Mouse (Mus musculus): ENCODE data around the gene Gm973. TPM values are rescaled to one million over a fixed set of nuclear protein-coding genes. Genes with fewer than 3 reads are reported as not detected.
"Not testable (repeated sequence)": the region's sequence is repeated elsewhere in the genome, so short reads cannot be mapped to it uniquely, and the experiment has no call there.

Gm973 gene
- polyA plus RNA-seq, 1 experiment = 11.5 TPM

DNA sequence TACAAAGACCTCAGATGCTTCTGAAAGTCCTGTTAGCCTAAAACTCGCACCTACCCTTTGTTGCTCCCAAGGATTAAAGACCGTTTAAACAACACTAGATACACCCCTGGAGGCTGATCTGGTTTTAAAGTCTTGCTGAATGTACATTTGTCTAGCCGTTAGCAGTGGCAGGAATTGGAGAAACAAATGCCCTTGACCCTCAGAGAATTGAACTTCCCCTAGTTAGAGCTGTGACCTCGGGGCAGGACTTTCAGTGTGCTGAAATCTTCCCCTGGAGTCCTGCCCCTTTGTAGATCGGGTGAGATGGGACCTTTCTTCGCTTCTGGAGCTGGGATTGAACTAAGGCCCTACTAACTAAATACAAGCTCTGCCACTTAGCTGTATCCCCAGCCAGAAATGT, 113.1 kb downstream of the Gm973 start:
- Histone ChIP-seq H3K4me1 (ENCODE audit: control insufficient read depth, insufficient read depth, low read length) (no peaks in the 10 kb centered on the region; the same call in 1 of the 2 replicates), H3K27ac (ENCODE audit: insufficient read depth, low read length) (no peak overlapping the region), H3K4me3 (ENCODE audit: insufficient read depth, low read length) (no peak overlapping the region)
- no peak for TF ChIP-seq POLR2A (IDR thresholded peaks at IDR 0.05; ENCODE audit: extremely low read depth, insufficient read depth, low read length)
- no peak for TF ChIP-seq CTCF (IDR thresholded peaks at IDR 0.05; ENCODE audit: extremely low read depth, insufficient read depth, low read length)

DNA sequence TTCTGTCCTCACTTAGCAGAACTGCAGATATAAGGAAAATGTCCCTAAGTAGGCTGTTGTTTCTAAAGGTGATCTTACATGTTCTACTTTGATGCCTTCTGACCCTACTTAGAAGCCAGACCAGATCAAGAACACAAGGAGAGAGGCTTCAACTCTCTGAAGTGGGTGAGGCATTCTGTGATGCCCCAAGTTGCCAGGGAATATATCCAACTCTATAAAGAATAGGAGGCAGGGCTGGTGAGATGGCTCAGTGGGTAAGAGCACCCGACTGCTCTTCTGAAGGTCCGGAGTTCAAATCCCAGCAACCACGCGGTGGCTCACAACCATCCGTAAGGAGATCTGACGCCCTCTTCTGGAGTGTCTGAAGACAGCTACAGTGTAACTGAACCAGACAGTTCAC, 114.3 kb downstream of the Gm973 start:
- not testable (repeated sequence) for H3K27ac ChIP-seq (ENCODE audit: insufficient read depth, low read length); H3K4me3 ChIP-seq (ENCODE audit: insufficient read depth, low read length); H3K4me1 ChIP-seq (ENCODE audit: control insufficient read depth, insufficient read depth, low read length)

DNA sequence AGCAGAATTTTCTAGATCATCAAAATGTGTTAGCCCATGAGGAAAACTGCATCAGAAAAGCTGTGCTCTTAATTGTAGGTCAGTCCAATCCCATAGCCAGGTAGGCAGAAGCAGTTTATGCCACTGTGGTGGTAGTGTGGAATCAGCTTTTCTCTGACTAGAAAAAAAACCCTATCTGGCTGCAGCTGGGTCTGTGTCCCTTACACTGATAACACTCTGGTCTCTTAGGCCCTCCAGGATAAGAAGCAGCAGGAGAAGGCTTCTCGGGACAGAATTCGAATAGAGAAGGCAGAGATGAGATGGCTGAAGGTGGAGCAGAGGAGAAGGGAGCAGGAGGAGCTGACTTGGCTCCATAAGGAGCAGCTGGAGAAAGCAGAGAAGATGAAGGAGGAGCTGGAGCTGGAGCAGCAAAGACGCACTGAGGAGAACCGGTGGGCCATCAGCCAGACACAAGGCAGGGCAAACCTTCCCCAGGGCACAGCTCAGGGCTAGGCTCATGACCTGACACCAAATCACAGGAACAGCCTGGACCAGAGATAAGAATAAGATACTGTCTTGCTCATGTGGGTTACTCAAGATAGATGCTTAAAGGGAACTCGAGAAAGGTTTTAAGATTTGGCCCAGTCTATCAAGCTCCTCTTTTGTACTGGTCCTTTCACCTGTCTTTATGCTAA, 116.1 kb downstream of the Gm973 start:
- no peak overlapping the region for H3K27ac ChIP-seq (ENCODE audit: insufficient read depth, low read length)
- H3K4me1 ChIP-seq (ENCODE audit: control insufficient read depth, insufficient read depth, low read length) = no peaks in the 10 kb centered on the region; the same call in 1 of the 2 replicates
- TF ChIP-seq CTCF (IDR thresholded peaks at IDR 0.05; ENCODE audit: extremely low read depth, insufficient read depth, low read length) = no peak
- no peak for TF ChIP-seq POLR2A (IDR thresholded peaks at IDR 0.05; ENCODE audit: extremely low read depth, insufficient read depth, low read length)
- H3K4me3 ChIP-seq (ENCODE audit: insufficient read depth, low read length) = no peak overlapping the region

DNA sequence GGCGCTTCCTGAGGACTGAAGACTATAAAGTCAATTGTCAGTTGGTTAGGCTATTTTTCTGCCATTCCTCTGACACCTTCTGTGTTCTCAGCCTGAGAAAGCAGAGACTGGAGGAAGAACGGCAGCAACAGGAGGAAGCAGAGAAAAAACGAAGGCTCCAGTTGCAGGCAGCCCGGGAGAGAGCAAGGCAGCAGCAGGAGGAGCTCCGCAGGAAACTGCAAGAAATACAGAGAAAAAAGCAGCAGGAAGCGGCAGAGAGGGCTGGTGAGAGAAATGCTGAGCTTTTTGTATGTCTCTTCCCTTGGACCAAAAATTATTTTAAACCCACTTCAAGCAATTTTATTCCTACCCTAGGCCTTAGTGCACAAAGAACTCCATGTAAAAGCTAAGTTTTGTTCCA, 117.0 kb downstream of the Gm973 start:
- no peaks in the 10 kb centered on the region; the same call in 1 of the 2 replicates for H3K4me1 ChIP-seq (ENCODE audit: control insufficient read depth, insufficient read depth, low read length)

DNA sequence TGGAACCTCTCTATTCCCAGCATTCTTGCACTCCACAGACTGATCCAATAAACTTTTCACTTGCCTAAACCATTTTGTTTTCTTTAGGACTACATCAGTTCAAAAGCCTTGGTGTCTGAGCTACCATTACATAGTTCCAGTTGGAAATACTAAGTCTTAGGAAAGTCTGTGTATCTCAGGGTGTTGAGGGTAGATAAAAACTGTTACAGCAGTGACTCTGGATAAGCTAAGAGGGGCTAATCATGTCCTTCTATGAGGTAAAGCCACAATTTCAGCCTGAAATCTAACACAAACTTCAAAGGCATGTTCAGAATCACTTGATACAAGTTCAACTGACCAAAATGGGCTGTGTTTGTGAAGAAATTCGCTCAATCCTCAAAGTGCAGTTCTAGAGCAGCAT, 120.3 kb downstream of the Gm973 start:
- Histone ChIP-seq H3K27ac (ENCODE audit: insufficient read depth, low read length) (no peak overlapping the region), H3K4me3 (ENCODE audit: insufficient read depth, low read length) (no peak overlapping the region), H3K4me1 (ENCODE audit: control insufficient read depth, insufficient read depth, low read length) (no peaks in the 10 kb centered on the region; the same call in 1 of the 2 replicates)
- TF ChIP-seq POLR2A (IDR thresholded peaks at IDR 0.05; ENCODE audit: extremely low read depth, insufficient read depth, low read length) = no peak
- TF ChIP-seq CTCF (IDR thresholded peaks at IDR 0.05; ENCODE audit: extremely low read depth, insufficient read depth, low read length) = no peak

More for the DNA sequence above, 117.0 kb downstream of the Gm973 start:
- H3K4me3 ChIP-seq (ENCODE audit: insufficient read depth, low read length) = no peak overlapping the region
- TF ChIP-seq CTCF (IDR thresholded peaks at IDR 0.05; ENCODE audit: extremely low read depth, insufficient read depth, low read length) = no peak
- no peak for TF ChIP-seq POLR2A (IDR thresholded peaks at IDR 0.05; ENCODE audit: extremely low read depth, insufficient read depth, low read length)
- H3K27ac ChIP-seq (ENCODE audit: insufficient read depth, low read length) = no peak overlapping the region

DNA sequence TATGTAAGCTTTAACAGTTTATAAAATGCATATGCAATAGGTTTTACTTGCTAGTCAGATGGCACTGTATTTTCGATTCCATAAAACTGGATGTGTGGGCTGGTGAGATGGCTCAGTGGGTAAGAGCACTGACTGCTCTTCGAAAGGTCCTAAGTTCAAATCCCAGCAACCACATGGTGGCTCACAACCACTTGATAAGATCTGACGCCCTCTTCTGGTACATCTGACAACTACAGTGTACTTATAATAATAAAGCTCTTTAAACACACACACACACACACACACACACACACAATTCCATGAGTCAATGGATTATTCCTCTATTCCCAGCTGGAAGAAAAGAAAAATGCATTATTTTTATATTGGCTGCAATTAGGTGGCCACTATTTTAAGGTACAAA, 122.3 kb downstream of the Gm973 start:
- H3K4me1 ChIP-seq (ENCODE audit: control insufficient read depth, insufficient read depth, low read length) = no peaks in the 10 kb centered on the region
- TF ChIP-seq POLR2A (IDR thresholded peaks at IDR 0.05; ENCODE audit: extremely low read depth, insufficient read depth, low read length) = no peak
- TF ChIP-seq CTCF (IDR thresholded peaks at IDR 0.05; ENCODE audit: extremely low read depth, insufficient read depth, low read length) = no peak
- H3K4me3 ChIP-seq (ENCODE audit: insufficient read depth, low read length) = no peak overlapping the region
- H3K27ac ChIP-seq (ENCODE audit: insufficient read depth, low read length) = no peak overlapping the region

DNA sequence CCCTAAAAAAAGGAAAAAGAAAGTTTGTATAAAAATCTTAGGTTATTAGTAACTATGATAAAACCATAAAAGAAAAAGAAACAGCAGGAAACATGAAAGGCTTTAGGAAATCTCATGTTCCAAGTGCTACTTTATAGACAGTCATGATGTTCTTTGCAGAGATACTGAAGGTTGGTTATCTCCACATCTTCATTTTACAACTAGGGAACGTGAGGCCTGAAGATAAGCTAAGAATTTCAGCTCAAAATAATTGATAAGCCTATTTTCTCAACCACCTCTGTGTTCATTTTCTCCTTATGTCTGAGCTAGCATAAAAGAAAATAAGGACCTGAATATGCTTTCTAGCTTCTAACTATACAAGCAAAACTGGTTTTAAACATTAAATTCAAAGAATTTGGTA, 126.4 kb downstream of the Gm973 start:
- Histone ChIP-seq H3K27ac (ENCODE audit: insufficient read depth, low read length) (no peak overlapping the region), H3K4me1 (ENCODE audit: control insufficient read depth, insufficient read depth, low read length) (no peaks in the 10 kb centered on the region), H3K4me3 (ENCODE audit: insufficient read depth, low read length) (no peak overlapping the region)
- TF ChIP-seq CTCF (IDR thresholded peaks at IDR 0.05; ENCODE audit: extremely low read depth, insufficient read depth, low read length) (no peak), POLR2A (IDR thresholded peaks at IDR 0.05; ENCODE audit: extremely low read depth, insufficient read depth, low read length) (no peak)

DNA sequence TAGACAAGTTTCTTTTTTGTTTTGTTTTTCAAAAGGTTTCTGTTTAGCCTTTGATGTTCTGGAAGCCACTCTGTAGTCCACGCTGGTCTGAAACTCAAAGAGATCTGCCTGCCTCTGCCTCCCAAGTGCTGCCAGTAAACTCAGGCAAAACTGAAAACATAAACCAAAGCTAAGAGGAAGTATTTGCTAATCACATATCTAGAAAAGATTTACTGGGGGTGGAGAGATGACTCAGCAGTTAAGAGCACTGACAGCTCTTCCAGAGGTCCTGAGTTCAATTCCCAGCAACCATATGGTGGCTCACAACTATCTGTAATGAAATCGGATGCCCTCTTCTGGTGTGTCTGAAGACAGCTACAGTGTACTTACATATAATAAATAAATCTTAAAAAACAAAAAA, 130.4 kb downstream of the Gm973 start:
- not testable (repeated sequence) for H3K4me1 ChIP-seq (ENCODE audit: control insufficient read depth, insufficient read depth, low read length); H3K27ac ChIP-seq (ENCODE audit: insufficient read depth, low read length); H3K4me3 ChIP-seq (ENCODE audit: insufficient read depth, low read length)

DNA sequence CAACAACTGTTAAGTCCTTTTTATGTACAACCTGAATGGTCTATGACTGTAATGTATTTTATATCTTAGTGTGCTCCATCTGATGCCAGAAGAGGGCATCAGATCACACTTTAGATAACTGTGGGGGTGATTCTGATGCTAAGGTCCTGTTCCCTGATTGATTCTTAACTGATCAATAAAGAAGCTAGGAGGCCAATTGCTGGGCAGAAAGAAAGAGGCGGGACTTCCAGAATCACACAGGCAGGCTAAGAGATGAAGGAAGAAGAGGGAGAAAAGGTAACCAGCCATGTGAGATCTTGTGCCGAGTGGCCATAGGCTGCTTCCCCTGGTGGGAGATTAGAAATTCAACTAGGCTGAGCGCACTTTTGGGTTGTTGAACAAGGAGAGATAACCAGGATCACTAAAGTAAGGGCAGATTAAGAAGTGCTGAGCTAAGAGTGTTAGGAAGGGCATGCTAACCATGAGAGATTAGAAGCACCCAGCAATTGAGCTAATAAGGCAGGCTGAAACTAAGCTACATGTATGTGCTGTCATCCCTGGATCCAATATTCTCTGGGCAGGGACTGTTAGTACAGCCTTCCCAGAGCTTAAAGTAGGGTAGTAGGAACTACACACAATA, 135.2 kb downstream of the Gm973 start:
- Histone ChIP-seq H3K4me3 (ENCODE audit: insufficient read depth, low read length) (no peak overlapping the region), H3K4me1 (ENCODE audit: control insufficient read depth, insufficient read depth, low read length) (no peaks in the 10 kb centered on the region; the same call in 1 of the 2 replicates), H3K27ac (ENCODE audit: insufficient read depth, low read length) (no peak overlapping the region)
- TF ChIP-seq CTCF (IDR thresholded peaks at IDR 0.05; ENCODE audit: extremely low read depth, insufficient read depth, low read length) (no peak), POLR2A (IDR thresholded peaks at IDR 0.05; ENCODE audit: extremely low read depth, insufficient read depth, low read length) (no peak)

DNA sequence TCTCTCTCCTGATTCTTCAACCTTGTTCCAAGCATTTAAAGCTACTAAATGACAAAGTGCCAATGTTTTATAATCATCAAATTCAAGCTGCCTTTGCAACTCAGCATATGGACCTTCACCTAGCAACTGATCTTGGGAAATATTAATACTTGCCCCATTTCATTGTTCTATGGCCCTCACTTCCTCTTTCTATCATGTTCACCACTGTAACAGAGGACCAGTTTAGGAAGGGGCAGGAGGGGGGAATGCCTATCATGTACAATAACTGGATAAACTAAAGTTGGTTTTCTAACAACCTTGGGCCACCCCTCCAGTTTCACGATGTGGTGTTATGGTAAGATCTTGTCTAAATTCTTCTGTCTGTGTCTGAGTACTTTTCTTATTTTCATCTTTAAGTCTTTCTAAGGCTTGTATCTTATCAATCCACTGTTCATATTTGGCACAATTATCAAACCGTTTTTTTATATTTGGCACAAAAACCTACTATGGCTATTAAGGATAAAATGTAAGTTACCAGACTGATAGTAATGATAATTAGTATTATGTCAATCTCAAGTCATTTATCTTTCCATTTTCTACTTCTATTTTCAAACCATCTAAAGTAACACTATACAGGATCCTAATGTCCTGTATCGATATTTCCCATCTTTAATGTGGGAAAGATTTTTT, 137.3 kb downstream of the Gm973 start:
- H3K27ac ChIP-seq (ENCODE audit: insufficient read depth, low read length) = no peak overlapping the region
- H3K4me3 ChIP-seq (ENCODE audit: insufficient read depth, low read length) = no peak overlapping the region
- TF ChIP-seq CTCF (IDR thresholded peaks at IDR 0.05; ENCODE audit: extremely low read depth, insufficient read depth, low read length) = no peak
- no peaks in the 10 kb centered on the region; the same call in 1 of the 2 replicates for H3K4me1 ChIP-seq (ENCODE audit: control insufficient read depth, insufficient read depth, low read length)
